Mouse (Mus musculus): ENCODE data around the gene Rad51d.
"Not testable (repeated sequence)": the region's sequence is repeated elsewhere in the genome, so short reads cannot be mapped to it uniquely, and the experiment has no call there.

Rad51d gene

DNA sequence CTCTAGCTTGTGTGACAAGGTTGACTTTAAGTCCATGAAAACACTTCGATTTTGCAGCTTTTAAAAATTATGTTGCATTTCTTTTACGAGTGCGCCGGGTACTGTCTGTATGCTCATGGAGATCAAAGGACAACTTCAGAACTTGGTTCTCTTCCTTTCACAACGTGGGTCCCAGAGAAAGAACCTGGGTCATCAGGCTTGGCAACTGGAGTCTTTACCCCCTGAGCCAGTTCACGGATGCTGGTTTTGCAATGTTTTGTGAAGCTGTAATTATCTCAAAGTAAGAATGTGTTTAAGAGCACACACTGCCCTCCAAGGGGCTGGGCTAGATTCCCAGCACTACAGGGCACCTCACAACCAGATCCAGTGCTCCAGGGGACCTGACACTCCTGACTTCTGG, 36.3 kb downstream of the Rad51d start:
- no peak for DNase-seq

DNA sequence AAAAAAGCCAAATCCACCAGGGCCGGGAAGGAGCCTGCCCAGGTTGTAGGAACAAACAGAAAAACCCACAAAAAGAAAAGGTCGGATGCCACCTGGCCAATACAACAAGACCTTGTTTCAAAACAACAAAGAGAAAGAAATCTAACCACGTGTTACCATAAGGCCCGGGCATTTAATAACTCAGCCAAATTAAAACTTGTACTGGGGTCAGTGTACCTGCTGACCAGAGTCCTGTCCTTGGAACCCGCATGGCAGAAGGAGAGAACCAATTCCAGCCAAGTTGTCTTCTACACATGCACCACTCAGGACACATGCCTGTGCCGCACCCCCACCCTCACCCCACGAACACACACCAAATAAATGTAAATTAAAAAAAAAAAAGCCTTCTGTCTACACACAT, 37.5 kb downstream of the Rad51d start:
- DNase-seq: no peak

GRCm38 (mm10) chr11:82852540-82852939, 37.9 kb downstream of the Rad51d start:
- no peak for DNase-seq

DNA sequence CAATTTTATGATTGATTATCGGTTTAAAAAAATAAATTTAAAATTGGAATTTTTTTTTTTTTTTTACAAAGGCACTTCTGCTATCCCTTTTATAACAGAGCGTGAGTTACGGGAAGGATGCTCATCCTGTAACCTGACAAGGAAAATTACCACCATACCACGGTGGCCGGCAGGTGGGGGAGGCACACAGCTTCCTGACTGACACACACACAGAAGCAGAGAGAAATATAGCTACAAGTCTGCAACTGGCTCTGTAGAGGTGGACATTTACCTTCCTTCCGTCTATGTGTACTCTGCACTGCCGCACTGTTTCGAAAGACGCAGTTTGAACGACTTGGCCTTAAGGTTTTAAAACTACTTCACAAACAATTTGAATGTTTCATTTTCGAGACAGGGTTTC, 38.3 kb downstream of the Rad51d start:
- DNase-seq: no peak

DNA sequence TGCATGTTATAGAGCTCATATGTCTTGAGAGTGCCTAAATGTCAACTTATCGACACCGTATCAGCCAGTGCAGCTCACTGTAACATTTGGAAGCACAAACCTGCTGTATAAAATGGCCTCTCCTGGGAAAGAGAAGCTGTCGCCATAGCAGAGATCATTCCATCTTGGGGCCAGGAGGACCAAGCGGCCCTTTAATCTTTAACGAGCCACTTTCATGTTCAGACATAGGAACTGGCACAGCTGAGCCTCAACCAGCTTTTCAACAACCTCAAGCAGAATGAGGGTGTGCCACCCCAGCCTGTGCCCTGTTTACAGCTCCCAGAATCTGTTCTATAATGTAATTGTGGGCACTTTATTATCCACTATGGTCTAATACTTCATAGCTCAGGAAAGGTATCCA, 40.2 kb downstream of the Rad51d start:
- no peak for DNase-seq

DNA sequence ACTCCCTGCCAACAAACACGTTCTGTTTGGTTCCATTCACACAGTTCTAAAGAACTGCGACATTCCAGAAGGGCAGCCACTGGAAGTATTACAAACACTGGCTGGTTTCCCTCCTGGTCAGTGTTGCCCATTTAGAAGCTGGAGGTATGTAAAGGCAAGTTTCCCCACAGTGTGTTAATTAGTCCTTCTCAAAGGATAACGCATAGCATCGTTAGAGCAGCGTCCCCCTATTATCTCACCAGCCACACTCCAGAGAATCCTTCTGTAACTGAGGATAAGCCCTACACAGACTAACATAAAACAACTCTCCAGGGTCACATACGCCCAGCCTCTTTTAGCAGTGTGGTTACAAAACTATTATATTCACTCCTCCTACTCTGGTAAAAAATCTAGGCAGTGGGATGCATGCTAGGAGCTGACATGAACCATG, 42.8 kb downstream of the Rad51d start:
- DNase-seq: no peak

DNA sequence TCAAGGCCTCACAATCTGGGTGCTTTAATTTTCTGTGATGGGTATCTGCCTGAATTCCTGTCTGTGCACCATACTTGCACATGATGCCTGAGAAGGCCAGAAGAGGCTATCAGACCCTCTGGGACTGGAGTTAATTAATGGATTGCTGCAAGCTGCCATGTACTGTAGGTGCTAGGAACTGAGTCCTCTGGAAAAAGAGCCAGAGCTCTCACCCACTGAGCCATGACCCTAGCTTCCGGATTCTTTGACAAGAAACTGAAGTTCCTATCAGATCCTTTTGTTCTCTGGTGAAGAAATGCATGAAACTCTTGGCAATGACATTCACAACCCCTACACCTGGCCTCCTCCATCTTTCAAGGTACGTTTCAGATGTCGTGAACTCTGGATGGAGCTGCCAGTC, 43.5 kb downstream of the Rad51d start:
- DNase-seq: no peak

GRCm38 (mm10) chr11:82846079-82846436, 44.4 kb downstream of the Rad51d start:
- no peak for DNase-seq

GRCm38 (mm10) chr11:82845415-82846078, 44.9 kb downstream of the Rad51d start:
- DNase-seq: peak; percentile 28 to 46

DNA sequence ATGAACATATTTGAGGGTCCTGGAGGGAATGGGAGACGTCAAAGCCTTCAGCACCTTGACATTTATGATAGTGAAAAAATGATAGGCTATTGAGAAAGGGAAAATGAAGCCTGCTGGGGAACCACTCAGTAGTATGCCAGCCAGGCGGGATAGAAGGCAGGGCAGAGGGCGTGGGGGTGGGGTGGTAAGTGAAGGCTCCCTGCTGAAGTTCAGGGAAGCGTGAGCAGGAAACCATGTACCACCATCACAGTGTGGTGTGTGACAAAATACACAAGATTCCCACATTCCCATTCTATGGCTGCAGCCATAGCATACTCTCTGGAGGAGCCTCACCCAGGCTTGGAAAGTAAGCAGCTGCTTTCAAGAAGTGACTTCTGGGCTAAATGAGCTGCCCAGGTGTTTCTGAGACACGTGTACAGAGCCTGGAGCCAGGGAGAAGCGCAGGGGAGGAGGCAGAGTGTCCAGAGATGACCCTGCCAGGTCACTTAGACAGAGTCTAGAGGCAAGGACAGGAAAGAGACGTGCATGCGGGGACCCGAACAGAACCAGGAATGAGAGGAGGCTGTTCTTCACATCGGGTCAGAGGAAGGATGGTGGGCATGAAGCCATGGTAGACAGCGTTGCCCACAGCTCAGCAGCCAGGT, 45.5 kb downstream of the Rad51d start:
- DNase-seq: no peak

GRCm38 (mm10) chr11:82838511-82838910, 51.9 kb downstream of the Rad51d start:
- peak in 1 of 2 experiments; percentile 13 for DNase-seq

GRCm38 (mm10) chr11:82837848-82838247, 52.6 kb downstream of the Rad51d start:
- peak; percentile 9 to 12 for DNase-seq

DNA sequence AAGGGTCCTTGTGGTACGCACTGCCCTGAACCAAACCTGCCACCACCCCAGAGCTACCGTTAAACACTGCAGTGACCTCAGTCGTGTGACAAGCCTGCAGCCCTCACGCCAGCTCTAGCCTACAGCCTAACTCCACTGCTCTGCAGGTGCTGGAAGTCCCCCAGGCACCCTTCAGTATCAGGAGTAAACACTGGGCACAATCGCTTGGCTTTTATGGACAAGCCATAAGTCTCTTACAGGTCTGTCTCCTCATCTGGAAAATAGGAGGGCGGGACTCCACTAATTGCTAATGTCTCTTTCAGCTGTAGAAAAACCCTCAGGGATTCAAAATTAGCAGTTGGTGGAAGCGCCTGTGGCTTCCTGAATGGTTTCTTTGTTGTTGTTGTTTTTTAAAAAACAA, 53.2 kb downstream of the Rad51d start:
- no peak for DNase-seq

DNA sequence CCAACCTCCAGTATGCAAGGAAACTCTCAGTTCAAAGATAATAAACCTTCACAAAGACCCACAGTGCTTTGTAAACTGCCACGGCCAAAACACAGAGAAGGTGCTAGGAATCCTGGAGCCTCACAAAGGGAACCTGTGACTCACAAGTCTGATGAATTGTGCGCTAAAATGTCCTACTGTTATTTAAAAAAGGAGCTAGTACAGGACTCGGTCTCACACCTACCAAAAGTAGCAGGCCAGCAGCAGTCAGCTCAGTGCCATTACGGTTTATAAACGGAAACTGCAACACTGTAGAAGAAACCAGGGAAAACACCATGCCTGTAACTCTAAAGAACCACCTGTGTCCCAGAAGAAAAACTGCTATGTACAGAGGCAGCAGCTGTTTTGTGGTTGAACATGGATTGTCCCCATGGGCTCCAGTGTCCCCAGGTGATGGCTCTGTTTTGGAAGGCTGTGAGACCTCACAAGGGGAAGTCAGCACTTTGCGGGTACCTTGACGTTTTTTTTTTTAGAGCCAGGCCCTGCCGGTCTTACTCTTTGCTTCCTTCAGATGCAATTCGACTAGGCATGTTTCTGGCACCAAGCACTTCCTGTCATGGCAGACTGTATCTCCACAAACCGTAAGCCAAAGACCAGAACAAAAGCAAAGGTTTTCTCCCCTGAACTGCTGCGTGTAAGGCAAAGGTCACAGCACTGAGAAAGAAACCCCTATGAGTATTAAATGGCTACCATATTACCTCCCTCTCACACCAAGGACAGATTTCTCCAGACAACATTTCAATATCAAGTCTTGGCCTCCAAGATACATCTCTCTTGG, 54.6 kb downstream of the Rad51d start:
- DNase-seq: no peak

DNA sequence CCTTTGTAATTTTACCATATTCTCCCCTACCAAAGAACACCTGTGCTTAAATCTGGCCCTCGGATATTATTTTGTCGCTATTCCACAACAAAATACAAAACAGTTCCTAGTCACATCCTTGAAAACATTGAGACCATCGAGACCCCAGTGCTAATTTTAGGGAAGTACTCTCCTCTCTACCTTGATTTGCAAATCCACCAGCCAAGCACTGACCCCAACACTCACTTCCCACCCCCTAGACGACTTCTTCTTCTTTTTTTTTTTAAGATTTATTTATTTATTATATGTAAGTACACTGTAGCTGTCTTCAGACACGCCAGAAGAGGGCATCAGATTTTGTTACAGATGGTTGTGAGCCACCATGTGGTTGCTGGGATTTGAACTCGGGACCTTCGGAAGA, 56.1 kb downstream of the Rad51d start:
- not testable (repeated sequence) for DNase-seq

DNA sequence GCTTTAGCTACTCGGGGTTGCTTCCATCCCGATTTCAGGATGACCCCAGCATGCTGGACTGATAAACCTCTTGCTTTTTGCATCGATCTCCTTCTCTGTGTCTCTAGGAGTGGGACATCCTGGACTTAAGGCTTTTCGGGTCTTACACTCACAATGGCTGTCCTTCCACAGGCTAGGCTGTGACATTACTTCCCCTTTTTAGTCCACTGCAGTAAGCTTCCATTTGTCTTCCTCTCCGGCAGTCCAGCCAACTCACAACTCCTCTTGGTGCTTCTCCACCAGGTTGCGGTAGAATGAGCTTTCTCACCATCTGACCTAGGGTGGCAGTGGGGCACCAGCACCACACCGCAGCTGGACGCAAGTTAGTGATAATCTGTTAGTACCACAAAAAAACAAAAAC, 56.5 kb downstream of the Rad51d start:
- DNase-seq: no peak

- DNase-seq: not testable (repeated sequence)
Measured at GRCm38 (mm10) chr11:82832402-82832801, 58.0 kb downstream of the Rad51d start.

DNA sequence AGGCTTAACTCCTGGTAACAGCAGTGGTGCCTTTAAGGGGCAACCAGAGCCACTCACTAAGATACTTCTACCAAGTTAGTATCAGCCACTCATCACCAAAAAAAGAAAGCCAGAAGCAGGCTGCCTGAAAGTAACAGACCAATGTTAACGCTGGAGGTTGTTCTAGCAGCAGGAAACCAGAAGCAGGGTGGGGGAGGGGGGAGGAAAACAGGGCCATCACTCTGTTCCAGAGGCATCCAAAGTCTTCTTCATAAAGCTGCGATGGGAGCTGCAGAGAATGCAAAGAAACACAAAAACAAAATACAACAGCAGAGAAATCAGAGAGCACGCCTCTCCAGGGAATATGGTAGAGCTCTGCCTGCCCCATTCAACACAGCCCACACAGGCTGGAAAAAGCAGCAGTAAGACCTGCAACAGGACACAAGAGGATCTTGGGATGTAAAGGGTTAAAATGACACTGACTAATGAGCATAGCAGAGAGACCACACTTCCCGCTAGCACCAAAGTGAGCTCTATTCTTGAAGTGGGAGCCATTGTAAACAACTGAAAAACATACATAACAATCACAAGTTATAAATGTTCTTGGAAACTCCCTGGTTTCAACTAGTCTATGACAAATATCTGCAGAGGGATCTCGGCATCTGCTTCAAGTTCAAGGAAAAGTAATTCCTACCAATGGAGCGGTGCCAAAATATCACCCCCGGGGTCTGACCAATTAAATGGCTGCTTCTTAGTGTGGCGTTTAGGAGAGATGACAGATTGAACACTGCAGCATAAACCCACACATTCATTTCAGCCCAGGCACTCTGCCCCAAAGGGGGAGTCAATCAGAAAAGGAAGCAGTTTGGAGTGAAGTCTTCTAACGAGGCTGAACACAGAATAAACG, 59.2 kb downstream of the Rad51d start:
- DNase-seq: no peak

GRCm38 (mm10) chr11:82826818-82827217, 63.6 kb downstream of the Rad51d start:
- no peak for DNase-seq

Data from cerebellum, postnatal 14 days (tissue).